Mouse (Mus musculus) liver, embryonic 14.5 days (tissue): Measurements from ENCODE around the gene Sesn3.

Experiments
- CTCF ChIP-seq: IDR thresholded peaks from 2 replicates; pipeline ENCODE4 v1.5.1; 2016; ENCODE audit warnings: antibody characterized with exemption, low read depth, control low read depth
- EP300 ChIP-seq: IDR thresholded peaks from 2 replicates; pipeline ENCODE4 v1.6.1; 2016; ENCODE audit warnings: antibody characterized with exemption, low read depth

- no peak for TF ChIP-seq CTCF
- no peak for TF ChIP-seq EP300
Observed at GRCm38 (mm10) chr9:14262568-14262972, 12.3 kb upstream of the Sesn3 start.
